Mouse (Mus musculus) thymus, adult 2 months (tissue): ENCODE measurements at regions not wholly inside any gene's neighbourhood (a gene's known extent, or its start where the extent isn't known, plus 50 kb on each side); places are given as distances from the start of the nearest gene placed in this dataset.

Source experiments
- CTCF ChIP-seq: fragments of 200-500 bp; IDR thresholded peaks from 2 replicates; pipeline ENCODE4 v1.5.1; 2012; ENCODE audit warnings: mild to moderate bottlenecking, control low read depth, low read length, moderate library complexity, borderline replicate concordance; ENCODE audit not compliant: control insufficient read depth, poor library complexity, insufficient read depth; ENCODE audit errors: extremely low read depth
- POLR2A ChIP-seq: fragments of 200-500 bp; IDR thresholded peaks from 2 replicates; pipeline ENCODE4 v1.6.1; 2012; ENCODE audit warnings: mild to moderate bottlenecking, low read length, control low read depth, moderate library complexity; ENCODE audit not compliant: control insufficient read depth, poor library complexity, insufficient read depth; ENCODE audit errors: extremely low read depth

GRCm38 (mm10) chr3:102263326-102263725, 58.8 kb upstream of the Vangl1 start:
- TF ChIP-seq POLR2A (no peak), CTCF (no peak)
